Mouse (Mus musculus): Measurements from ENCODE around the gene Elmod3. TPM values are rescaled to one million over a fixed set of nuclear protein-coding genes. Genes with fewer than 3 reads are reported as not detected.

The Elmod3 gene
- polyA plus RNA-seq, 1 experiment from 2014 or later, result 15.1 TPM

GRCm38 (mm10) chr6:72604066-72604465, 5.9 kb upstream of the Elmod3 start:
- Histone ChIP-seq H3K36me3 (ENCODE audit: control insufficient read depth, insufficient read depth, low read length) (peaks cover 36% of the 10 kb centered on the region), H3K4me3 (ENCODE audit: low read depth, low read length) (no peak overlapping the region), H3K4me2 (ENCODE audit: low read length) (no peak overlapping the region), H3K27ac (ENCODE audit: low read depth) (no peak overlapping the region), H3K27me3 (replicated peaks; ENCODE audit: control insufficient read depth, insufficient read depth, low read length) (no peaks in the 10 kb centered on the region), H3K9me3 (ENCODE audit: control insufficient read depth, low read length) (no peaks in the 10 kb centered on the region), H3K4me1 (replicated peaks; ENCODE audit: control insufficient read depth, insufficient read depth, low read length) (no peaks in the 10 kb centered on the region; the same call in 1 of the 2 replicates), H3K9ac (ENCODE audit: low read length) (no peak overlapping the region)
- DNase-seq (ENCODE audit: low spot score), result no peak
- no peak for ATAC-seq (replicated peaks; ENCODE audit: low FRiP score, low TSS enrichment, low read depth)
- 83% methylated on average over 2 of the region's 2 CpGs for WGBS

DNA sequence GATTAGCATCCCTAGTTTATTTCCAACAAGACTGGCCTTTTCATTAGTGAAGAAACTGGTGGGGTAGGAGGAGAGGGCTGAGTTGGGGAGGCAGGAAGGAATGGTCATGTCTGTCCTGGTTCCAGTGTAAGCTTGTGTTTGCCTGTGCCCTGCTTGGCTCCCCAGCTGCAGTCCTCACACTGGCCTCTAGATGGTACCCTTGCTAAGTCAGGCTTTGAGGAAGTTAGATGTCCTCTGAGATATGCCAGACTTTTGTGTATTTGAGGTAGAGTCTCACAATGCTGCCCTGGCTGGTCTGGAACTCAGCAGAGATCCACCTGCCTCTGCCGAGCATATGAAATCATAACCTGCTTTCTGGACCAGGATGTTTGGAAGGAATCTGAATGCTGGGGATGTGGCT, 3.5 kb upstream of the Elmod3 start:
- Histone ChIP-seq H3K36me3 (ENCODE audit: control insufficient read depth, insufficient read depth, low read length) (peaks cover 20% of the 10 kb centered on the region), H3K4me2 (ENCODE audit: low read length) (no peak overlapping the region), H3K27me3 (replicated peaks; ENCODE audit: control insufficient read depth, insufficient read depth, low read length) (no peaks in the 10 kb centered on the region), H3K9ac (ENCODE audit: low read length) (no peak overlapping the region), H3K9me3 (ENCODE audit: control insufficient read depth, low read length) (no peaks in the 10 kb centered on the region), H3K4me3 (ENCODE audit: low read depth, low read length) (no peak overlapping the region), H3K27ac (ENCODE audit: low read depth) (no peak overlapping the region), H3K4me1 (replicated peaks; ENCODE audit: control insufficient read depth, insufficient read depth, low read length) (peaks cover 11% of the 10 kb centered on the region)
- ATAC-seq (replicated peaks; ENCODE audit: low FRiP score, low TSS enrichment, low read depth), result no peak
- DNase-seq (ENCODE audit: low spot score), result peak; percentile 90
- WGBS, result 21% methylated on average over 1 of the region's 1 CpGs

DNA sequence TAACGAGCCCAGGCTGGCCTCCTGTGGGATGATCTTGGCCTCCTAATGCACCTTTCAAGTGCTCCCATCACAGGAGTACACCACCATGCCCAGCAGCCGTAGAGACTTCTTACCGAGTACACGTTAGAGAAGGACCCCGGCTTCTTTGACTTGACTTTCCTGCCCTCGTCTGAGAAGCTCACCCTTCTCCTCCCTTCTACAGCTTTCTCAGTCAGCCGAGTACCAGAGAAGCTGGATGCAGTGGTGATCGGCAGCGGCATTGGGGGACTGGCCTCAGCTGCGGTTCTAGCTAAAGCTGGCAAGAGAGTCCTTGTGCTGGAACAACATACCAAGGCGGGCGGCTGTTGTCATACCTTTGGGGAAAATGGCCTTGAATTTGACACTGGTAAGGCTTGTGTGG, 2.6 kb upstream of the Elmod3 start:
- H3K27me3 ChIP-seq (replicated peaks; ENCODE audit: control insufficient read depth, insufficient read depth, low read length), result no peaks in the 10 kb centered on the region
- DNase-seq (ENCODE audit: low spot score), result no peak
- H3K9ac ChIP-seq (ENCODE audit: low read length), result no peak overlapping the region
- ATAC-seq (replicated peaks; ENCODE audit: low FRiP score, low TSS enrichment, low read depth), result no peak
- H3K4me1 ChIP-seq (replicated peaks; ENCODE audit: control insufficient read depth, insufficient read depth, low read length), result peaks cover 11% of the 10 kb centered on the region
- peaks cover 11% of the 10 kb centered on the region for H3K36me3 ChIP-seq (ENCODE audit: control insufficient read depth, insufficient read depth, low read length)
- H3K4me3 ChIP-seq (ENCODE audit: low read depth, low read length), result no peak overlapping the region
- H3K9me3 ChIP-seq (ENCODE audit: control insufficient read depth, low read length), result no peaks in the 10 kb centered on the region
- no peak overlapping the region for H3K27ac ChIP-seq (ENCODE audit: low read depth)
- H3K4me2 ChIP-seq (ENCODE audit: low read length), result no peak overlapping the region
- WGBS, result 86% methylated on average over 12 of the region's 12 CpGs

GRCm38 (mm10) chr6:72600216-72600615, 2.0 kb upstream of the Elmod3 start:
- ATAC-seq (replicated peaks; ENCODE audit: low FRiP score, low TSS enrichment, low read depth) (no peak), DNase-seq (ENCODE audit: low spot score) (no peak)
- Histone ChIP-seq H3K4me2 (ENCODE audit: low read length) (no peak overlapping the region), H3K9ac (ENCODE audit: low read length) (no peak overlapping the region), H3K36me3 (ENCODE audit: control insufficient read depth, insufficient read depth, low read length) (peaks cover 6% of the 10 kb centered on the region), H3K27me3 (replicated peaks; ENCODE audit: control insufficient read depth, insufficient read depth, low read length) (no peaks in the 10 kb centered on the region), H3K4me3 (ENCODE audit: low read depth, low read length) (no peak overlapping the region), H3K4me1 (replicated peaks; ENCODE audit: control insufficient read depth, insufficient read depth, low read length) (peaks cover 11% of the 10 kb centered on the region), H3K27ac (ENCODE audit: low read depth) (no peak overlapping the region), H3K9me3 (ENCODE audit: control insufficient read depth, low read length) (no peaks in the 10 kb centered on the region)
- 78% methylated on average over 6 of the region's 6 CpGs for WGBS

DNA sequence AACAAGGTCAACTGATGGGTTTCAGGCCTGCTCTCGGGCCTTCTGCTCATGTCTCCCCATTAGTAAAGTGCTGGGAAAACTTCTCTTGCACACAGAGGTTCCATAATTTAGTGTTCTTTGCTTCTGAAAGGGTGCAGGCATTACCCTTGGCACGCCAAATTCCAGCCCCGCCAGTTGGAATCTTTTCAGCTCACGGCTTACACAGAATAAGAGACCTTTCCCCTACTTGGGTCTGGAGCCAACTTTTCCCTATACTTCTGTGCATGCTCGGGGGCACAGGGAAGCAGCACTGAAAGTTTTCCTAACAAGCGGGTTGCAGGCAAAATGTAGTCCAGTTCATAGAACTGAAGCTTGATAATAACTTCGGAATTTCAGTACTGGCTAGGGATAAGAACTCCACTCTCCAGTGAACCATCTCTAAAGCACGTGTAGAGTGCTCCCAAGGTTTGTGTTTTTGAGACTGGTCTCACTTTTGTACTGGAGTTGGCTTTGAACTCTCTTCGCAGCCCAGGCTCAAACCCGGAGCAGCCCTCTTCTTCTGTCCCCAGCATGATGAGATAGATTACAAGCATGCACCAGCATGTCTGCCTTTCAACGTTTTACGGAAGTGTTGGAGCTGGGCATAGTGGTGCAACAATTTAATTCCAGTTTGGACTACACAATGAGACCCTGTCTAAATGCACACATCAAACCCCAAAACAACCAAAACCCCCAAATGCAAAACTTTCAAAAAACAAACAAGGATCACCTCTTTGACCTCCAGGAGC, 761 bp upstream of the Elmod3 start:
- Histone ChIP-seq H3K27ac (ENCODE audit: low read depth) (peak overlapping the region; percentile 62), H3K4me3 (ENCODE audit: low read depth, low read length) (peak overlapping the region; percentile 72), H3K4me1 (replicated peaks; ENCODE audit: control insufficient read depth, insufficient read depth, low read length) (peaks cover 11% of the 10 kb centered on the region), H3K27me3 (replicated peaks; ENCODE audit: control insufficient read depth, insufficient read depth, low read length) (no peaks in the 10 kb centered on the region), H3K4me2 (ENCODE audit: low read length) (peak overlapping the region; percentile 82), H3K9ac (ENCODE audit: low read length) (peak overlapping the region; percentile 55), H3K9me3 (ENCODE audit: control insufficient read depth, low read length) (no peaks in the 10 kb centered on the region), H3K36me3 (ENCODE audit: control insufficient read depth, insufficient read depth, low read length) (no peaks in the 10 kb centered on the region; the same call in 1 of the 2 replicates)
- DNase-seq (ENCODE audit: low spot score) (no peak), ATAC-seq (replicated peaks; ENCODE audit: low FRiP score, low TSS enrichment, low read depth) (peak; percentile 3)
- 43% methylated on average over 12 of the region's 12 CpGs for WGBS

DNA sequence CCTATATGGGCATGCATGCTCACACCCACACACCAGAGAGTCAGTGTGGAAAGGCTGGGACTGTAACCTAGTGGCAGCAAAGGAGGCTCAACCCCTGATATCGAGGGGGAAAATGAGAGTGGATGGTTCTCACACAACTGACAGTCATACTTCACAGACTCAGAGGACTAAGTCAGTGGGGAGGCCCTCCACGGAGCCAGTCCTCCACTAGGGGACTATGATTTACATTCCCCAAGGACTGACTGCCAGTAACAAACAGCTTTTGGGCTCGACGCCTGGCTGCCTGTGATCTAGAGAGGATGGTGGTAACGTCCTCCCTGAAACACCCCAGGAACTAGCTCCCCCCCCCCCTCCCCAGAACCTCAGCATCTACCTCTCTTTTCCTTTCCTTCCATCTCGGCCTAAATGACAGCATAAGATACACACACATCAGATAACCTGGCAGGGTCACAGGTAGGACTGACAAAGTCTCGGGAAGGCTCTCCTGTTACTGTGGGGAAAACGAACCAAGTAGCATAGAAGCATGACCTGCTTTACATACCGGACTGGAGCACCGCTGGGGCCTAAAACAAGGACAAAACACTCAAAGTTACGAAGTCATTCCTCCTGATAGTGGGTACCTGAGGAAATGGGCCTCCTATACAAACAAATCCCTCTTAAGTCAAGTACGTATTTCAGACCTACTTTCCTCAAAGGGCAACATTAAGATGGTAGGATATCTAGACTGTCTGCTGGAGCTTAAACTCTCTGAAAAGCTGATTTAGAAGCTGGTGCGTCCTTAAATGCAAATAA, 934 bp downstream of the Elmod3 start:
- Histone ChIP-seq H3K36me3 (ENCODE audit: control insufficient read depth, insufficient read depth, low read length) (no peaks in the 10 kb centered on the region), H3K4me3 (ENCODE audit: low read depth, low read length) (peak overlapping the region; percentile 72), H3K9ac (ENCODE audit: low read length) (peak overlapping the region; percentile 55), H3K4me1 (replicated peaks; ENCODE audit: control insufficient read depth, insufficient read depth, low read length) (peaks cover 11% of the 10 kb centered on the region), H3K4me2 (ENCODE audit: low read length) (peak overlapping the region; percentile 82), H3K9me3 (ENCODE audit: control insufficient read depth, low read length) (no peaks in the 10 kb centered on the region), H3K27ac (ENCODE audit: low read depth) (no peak overlapping the region), H3K27me3 (replicated peaks; ENCODE audit: control insufficient read depth, insufficient read depth, low read length) (no peaks in the 10 kb centered on the region)
- DNase-seq (ENCODE audit: low spot score) (no peak), ATAC-seq (replicated peaks; ENCODE audit: low FRiP score, low TSS enrichment, low read depth) (no peak)
- 30% methylated on average over 13 of the region's 13 CpGs for WGBS

GRCm38 (mm10) chr6:72593914-72594313, 4.3 kb downstream of the Elmod3 start:
- Histone ChIP-seq H3K36me3 (ENCODE audit: control insufficient read depth, insufficient read depth, low read length) (no peaks in the 10 kb centered on the region), H3K4me1 (replicated peaks; ENCODE audit: control insufficient read depth, insufficient read depth, low read length) (peaks cover 11% of the 10 kb centered on the region), H3K9me3 (ENCODE audit: control insufficient read depth, low read length) (no peaks in the 10 kb centered on the region), H3K27ac (ENCODE audit: low read depth) (no peak overlapping the region), H3K4me3 (ENCODE audit: low read depth, low read length) (no peak overlapping the region), H3K9ac (ENCODE audit: low read length) (no peak overlapping the region), H3K4me2 (ENCODE audit: low read length) (no peak overlapping the region), H3K27me3 (replicated peaks; ENCODE audit: control insufficient read depth, insufficient read depth, low read length) (no peaks in the 10 kb centered on the region)
- ATAC-seq (replicated peaks; ENCODE audit: low FRiP score, low TSS enrichment, low read depth) (no peak), DNase-seq (ENCODE audit: low spot score) (no peak)
- 60% methylated on average over 5 of the region's 5 CpGs for WGBS

GRCm38 (mm10) chr6:72593011-72593803, 5.0 kb downstream of the Elmod3 start:
- ATAC-seq (replicated peaks; ENCODE audit: low FRiP score, low TSS enrichment, low read depth) (no peak), DNase-seq (ENCODE audit: low spot score) (no peak)
- no peak overlapping the region for H3K27ac ChIP-seq (ENCODE audit: low read depth)
- no peaks in the 10 kb centered on the region for H3K9me3 ChIP-seq (ENCODE audit: control insufficient read depth, low read length)
- peaks cover 11% of the 10 kb centered on the region for H3K4me1 ChIP-seq (replicated peaks; ENCODE audit: control insufficient read depth, insufficient read depth, low read length)
- H3K4me3 ChIP-seq (ENCODE audit: low read depth, low read length), result no peak overlapping the region
- H3K9ac ChIP-seq (ENCODE audit: low read length), result no peak overlapping the region
- H3K27me3 ChIP-seq (replicated peaks; ENCODE audit: control insufficient read depth, insufficient read depth, low read length), result no peaks in the 10 kb centered on the region
- WGBS, result 85% methylated on average over 6 of the region's 6 CpGs
- no peaks in the 10 kb centered on the region for H3K36me3 ChIP-seq (ENCODE audit: control insufficient read depth, insufficient read depth, low read length)
- no peak overlapping the region for H3K4me2 ChIP-seq (ENCODE audit: low read length)
